Mouse (Mus musculus): ENCODE measurements around the gene Taf6l.

DNA sequence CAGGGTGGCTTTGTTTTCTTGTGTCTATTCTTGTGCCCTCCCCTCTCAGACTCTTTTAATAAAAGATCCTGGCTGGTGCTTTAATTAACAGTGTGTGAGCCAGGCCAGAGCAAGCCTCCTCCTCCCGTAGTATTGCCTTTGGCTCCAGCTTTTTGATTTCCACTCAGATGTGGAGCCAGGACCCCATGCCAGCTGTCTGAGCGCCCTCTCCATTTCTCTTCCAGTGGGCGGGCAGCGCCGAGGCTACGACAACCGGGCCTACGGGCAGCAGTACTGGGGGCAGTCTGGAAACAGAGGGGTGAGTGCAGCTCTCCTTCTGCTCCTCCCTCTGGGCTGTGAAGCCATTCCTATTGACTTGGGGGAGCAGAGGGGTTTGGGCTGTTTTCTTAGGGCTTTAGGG is 44.4 kb upstream of the Taf6l start:
- TF ChIP-seq ZC3H11A (IDR thresholded peaks at IDR 0.05; ENCODE audit: borderline replicate concordance, low read depth, low read length) = no peak
- TF ChIP-seq CHD2 (IDR thresholded peaks at IDR 0.05; ENCODE audit: low read depth, low read length) = no peak
- no peak for TF ChIP-seq HCFC1 (IDR thresholded peaks at IDR 0.05; ENCODE audit: borderline replicate concordance, insufficient read depth, low read length)
- TF ChIP-seq ZNF384 (IDR thresholded peaks at IDR 0.05; ENCODE audit: low read depth, low read length) = no peak
- TF ChIP-seq MAFK (IDR thresholded peaks at IDR 0.05; ENCODE audit: insufficient read depth, low read depth, low read length) = no peak

All from ES-E14 (cell line).